Mouse (Mus musculus): ENCODE measurements around the gene Mpeg1.

Mpeg1 gene

GRCm38 (mm10) chr19:12460282-12461249, at the start of gene Mpeg1:
Mpeg1 (plus strand) TSS chr19:12460779.
- DNase-seq = no peak

GRCm38 (mm10) chr19:12413737-12414136, 46.8 kb upstream of the Mpeg1 start:
- DNase-seq = no peak

GRCm38 (mm10) chr19:12417361-12417760, 43.2 kb upstream of the Mpeg1 start, which contains the start of gene Olfr1441:
Olfr1441 (plus strand) TSS chr19:12417433.
- DNase-seq = no peak

- DNase-seq = no peak
Observed at GRCm38 (mm10) chr19:12418312-12418711, 42.3 kb upstream of the Mpeg1 start.

- no peak for DNase-seq
Observed at GRCm38 (mm10) chr19:12420555-12420954, 40.0 kb upstream of the Mpeg1 start.

GRCm38 (mm10) chr19:12421680-12422079, 38.9 kb upstream of the Mpeg1 start:
- DNase-seq = no peak

GRCm38 (mm10) chr19:12427101-12427500, 33.5 kb upstream of the Mpeg1 start:
- no peak for DNase-seq

GRCm38 (mm10) chr19:12427605-12428004, 33.0 kb upstream of the Mpeg1 start, which contains the start of gene Pfpl:
Pfpl (plus strand) TSS chr19:12427905.
- no peak for DNase-seq

GRCm38 (mm10) chr19:12433033-12433432, 27.5 kb upstream of the Mpeg1 start:
- peak; percentile 14 to 51 for DNase-seq

- no peak for DNase-seq
Observed at GRCm38 (mm10) chr19:12435011-12435416, 25.6 kb upstream of the Mpeg1 start.

- DNase-seq = no peak
Observed at GRCm38 (mm10) chr19:12435750-12436524, 24.6 kb upstream of the Mpeg1 start.

GRCm38 (mm10) chr19:12439581-12439980, 21.0 kb upstream of the Mpeg1 start:
- DNase-seq = no peak

GRCm38 (mm10) chr19:12440103-12440725, 20.4 kb upstream of the Mpeg1 start:
- DNase-seq = no peak

- no peak for DNase-seq
Observed at GRCm38 (mm10) chr19:12442560-12442959, 18.0 kb upstream of the Mpeg1 start.

- no peak for DNase-seq
Observed at GRCm38 (mm10) chr19:12445014-12445413, 15.6 kb upstream of the Mpeg1 start.

- no peak for DNase-seq
Observed at GRCm38 (mm10) chr19:12457401-12458066, 3.0 kb upstream of the Mpeg1 start.

- no peak for DNase-seq
Observed at GRCm38 (mm10) chr19:12459516-12459915, 1.1 kb upstream of the Mpeg1 start.

GRCm38 (mm10) chr19:12462851-12463721, 2.5 kb downstream of the Mpeg1 start:
- DNase-seq = no peak

- DNase-seq = no peak
Observed at GRCm38 (mm10) chr19:12463722-12464035, 3.1 kb downstream of the Mpeg1 start.

GRCm38 (mm10) chr19:12464127-12464526, 3.5 kb downstream of the Mpeg1 start:
- DNase-seq = no peak

GRCm38 (mm10) chr19:12464674-12465073, 4.1 kb downstream of the Mpeg1 start:
- DNase-seq = no peak
